Mouse (Mus musculus) embryonic facial prominence, embryonic 11.5 days (tissue): ENCODE measurements around the gene Lurap1. TPM values are rescaled to one million over a fixed set of nuclear protein-coding genes. Genes with fewer than 3 reads are reported as not detected.

Experiments
- ATAC-seq: fragments of 200-750 bp; cut with Nextera tagmentation; replicated peaks from 2 replicates; pipeline ENCODE4 v1.8.0; 2017; ENCODE audit warnings: low read depth; ENCODE audit not compliant: insufficient number of reproducible peaks, low FRiP score, low TSS enrichment
- DNase-seq: peaks from one replicate; pipeline ENCODE4 v3.0.0-alpha.2; 2015; ENCODE audit warnings: low spot score
- H3K27ac ChIP-seq: fragments of 300-500 bp; sonication (generic); replicated peaks from 2 replicates; pipeline ENCODE4 v1.5.1; 2014; ENCODE audit warnings: mild to moderate bottlenecking, low read depth, low read length, control low read depth
- H3K27me3 ChIP-seq: fragments of 300-500 bp; sonication (generic); 2 replicates; pipeline ENCODE4 v1.6.1; 2014; ENCODE audit warnings: mild to moderate bottlenecking, low read length, moderate library complexity, mixed read lengths; ENCODE audit not compliant: control insufficient read depth, insufficient read depth
- H3K36me3 ChIP-seq: fragments of 300-500 bp; sonication (generic); replicated peaks from 2 replicates; pipeline ENCODE4 v1.6.1; 2014; ENCODE audit warnings: low read depth, mild to moderate bottlenecking, low read length, moderate library complexity, mixed read lengths; ENCODE audit not compliant: control insufficient read depth, insufficient read depth
- H3K4me1 ChIP-seq: fragments of 300-500 bp; sonication (generic); 2 replicates; pipeline ENCODE4 v1.6.1; 2014; ENCODE audit warnings: low read length, mixed read lengths; ENCODE audit not compliant: control insufficient read depth, insufficient read depth
- H3K4me2 ChIP-seq: fragments of 300-500 bp; sonication (generic); 2 replicates; pipeline ENCODE4 v1.6.1; 2014; ENCODE audit warnings: low read depth, mild to moderate bottlenecking, control low read depth, low read length, moderate library complexity
- H3K4me3 ChIP-seq: fragments of 300-500 bp; sonication (generic); 2 replicates; pipeline ENCODE4 v1.5.1; 2014; ENCODE audit warnings: low read depth, low read length, control low read depth
- H3K9ac ChIP-seq: fragments of 300-500 bp; sonication (generic); replicated peaks from 2 replicates; pipeline ENCODE4 v1.6.1; 2014; ENCODE audit warnings: mild to moderate bottlenecking, control low read depth, low read length
- H3K9me3 ChIP-seq: fragments of 300-500 bp; sonication (generic); replicated peaks from 2 replicates; pipeline ENCODE4 v1.6.1; 2016; ENCODE audit warnings: mild to moderate bottlenecking, low read length, inconsistent platforms, mixed read lengths; ENCODE audit not compliant: control insufficient read depth
- WGBS: fragments of 180-500 bp; shearing (Covaris S2); extraction: QIAGEN DNeasy Blood & Tissue Kit; methylation state at CpG from one replicate; pipeline ENCODE4 v1.1.7; 2014; 5-methylcytosine and 5-hydroxymethylcytosine counted together
- polyA plus RNA-seq: library from polyadenylated mRNA; unstranded; fragments of >200 nt; fragmentation: Nextera tagmentation; extraction: Ambion mirVana; gene quantifications from 2 replicates; pipeline ENCODE4 v1.2.1, GENCODE M21; 2014

The Lurap1 gene
- polyA plus RNA-seq, 1 experiment from 2014 or later, result 2.1 TPM

- Histone ChIP-seq H3K27me3 (no peaks in the 10 kb centered on the region), H3K4me1 (no peaks in the 10 kb centered on the region), H3K4me3 (no peak overlapping the region), H3K27ac (no peak overlapping the region), H3K9ac (no peak overlapping the region), H3K4me2 (no peak overlapping the region), H3K36me3 (peaks cover 14% of the 10 kb centered on the region), H3K9me3 (no peaks in the 10 kb centered on the region)
- DNase-seq, result no peak
- no peak for ATAC-seq
- WGBS, result 87% methylated on average over 2 of the region's 2 CpGs
Observed at GRCm38 (mm10) chr4:116157882-116158281, 6.7 kb upstream of the Lurap1 start.

GRCm38 (mm10) chr4:116152702-116153101 is 1.6 kb upstream of the Lurap1 start:
- peaks cover 2% of the 10 kb centered on the region; the same call in 1 of the 2 replicates for H3K4me1 ChIP-seq
- no peak overlapping the region for H3K27ac ChIP-seq
- ATAC-seq, result no peak
- H3K36me3 ChIP-seq, result peaks cover 9% of the 10 kb centered on the region
- no peaks in the 10 kb centered on the region for H3K27me3 ChIP-seq
- no peak overlapping the region for H3K4me3 ChIP-seq
- no peaks in the 10 kb centered on the region for H3K9me3 ChIP-seq
- 93% methylated on average over 15 of the region's 15 CpGs for WGBS
- DNase-seq, result no peak
- no peak overlapping the region for H3K4me2 ChIP-seq
- no peak overlapping the region for H3K9ac ChIP-seq

GRCm38 (mm10) chr4:116150862-116151221 is 296 bp downstream of the Lurap1 start:
- peak overlapping the region; percentile 72 for H3K4me2 ChIP-seq
- WGBS, result 22% methylated on average over 4 of the region's 4 CpGs
- H3K4me3 ChIP-seq, result peak overlapping the region; percentile 68
- peak overlapping the region; percentile 97 for H3K9ac ChIP-seq
- peaks cover 2% of the 10 kb centered on the region; the same call in 1 of the 2 replicates for H3K4me1 ChIP-seq
- DNase-seq, result no peak
- no peaks in the 10 kb centered on the region for H3K9me3 ChIP-seq
- H3K36me3 ChIP-seq, result peaks cover 4% of the 10 kb centered on the region
- H3K27me3 ChIP-seq, result no peaks in the 10 kb centered on the region
- ATAC-seq, result peak; percentile 40
- H3K27ac ChIP-seq, result 0 out of 2 replicates have a peak overlapping the region, but pooled peaks have one; percentile 85

GRCm38 (mm10) chr4:116150156-116150861 is 829 bp downstream of the Lurap1 start:
- H3K4me2 ChIP-seq, result peak overlapping the region; percentile 72

GRCm38 (mm10) chr4:116149812-116150155 is 1.4 kb downstream of the Lurap1 start:
- peak overlapping the region; percentile 97 for H3K9ac ChIP-seq
- ATAC-seq (no peak), DNase-seq (no peak)
- peaks cover 4% of the 10 kb centered on the region for H3K36me3 ChIP-seq
- no peaks in the 10 kb centered on the region for H3K27me3 ChIP-seq
- WGBS, result 22% methylated on average over 6 of the region's 6 CpGs
- H3K27ac ChIP-seq, result no peak overlapping the region; the same call in 1 of the 2 replicates
- H3K4me3 ChIP-seq, result peak overlapping the region; percentile 68
- H3K9me3 ChIP-seq, result no peaks in the 10 kb centered on the region
- peak overlapping the region; percentile 72 for H3K4me2 ChIP-seq
- H3K4me1 ChIP-seq, result peaks cover 2% of the 10 kb centered on the region; the same call in 1 of the 2 replicates

More at GRCm38 (mm10) chr4:116150156-116150861, 829 bp downstream of the Lurap1 start:
- peaks cover 4% of the 10 kb centered on the region for H3K36me3 ChIP-seq
- H3K9me3 ChIP-seq, result no peaks in the 10 kb centered on the region
- under 1% methylated on average over 33 of the region's 73 CpGs for WGBS
- H3K4me3 ChIP-seq, result peak overlapping the region; percentile 68
- peak overlapping the region; percentile 85; the same call in 1 of the 2 replicates for H3K27ac ChIP-seq
- H3K27me3 ChIP-seq, result no peaks in the 10 kb centered on the region
- ATAC-seq (peak; percentile 84), DNase-seq (peak; percentile 82)
- H3K9ac ChIP-seq, result peak overlapping the region; percentile 97
- peaks cover 2% of the 10 kb centered on the region; the same call in 1 of the 2 replicates for H3K4me1 ChIP-seq

GRCm38 (mm10) chr4:116143891-116144717 is 7.0 kb downstream of the Lurap1 start:
- Histone ChIP-seq H3K4me2 (peak overlapping the region; percentile 96), H3K4me3 (peak overlapping the region; percentile 67), H3K9ac (peak overlapping the region; percentile 76), H3K36me3 (no peaks in the 10 kb centered on the region), H3K9me3 (no peaks in the 10 kb centered on the region), H3K4me1 (no peaks in the 10 kb centered on the region), H3K27ac (no peak overlapping the region), H3K27me3 (no peaks in the 10 kb centered on the region)
- under 1% methylated on average over 47 of the region's 47 CpGs for WGBS
- ATAC-seq (peak; percentile 46), DNase-seq (peak; percentile 75)

GRCm38 (mm10) chr4:116143317-116143811 is 7.8 kb downstream of the Lurap1 start:
- H3K9ac ChIP-seq, result no peak overlapping the region; the same call in 1 of the 2 replicates
- H3K4me3 ChIP-seq, result peak overlapping the region; percentile 67
- no peak overlapping the region for H3K27ac ChIP-seq
- H3K27me3 ChIP-seq, result no peaks in the 10 kb centered on the region
- no peak for ATAC-seq
- H3K36me3 ChIP-seq, result no peaks in the 10 kb centered on the region
- H3K4me1 ChIP-seq, result no peaks in the 10 kb centered on the region
- H3K9me3 ChIP-seq, result no peaks in the 10 kb centered on the region
- peak; percentile 4 for DNase-seq
- peak overlapping the region; percentile 96 for H3K4me2 ChIP-seq
- WGBS, result 9% methylated on average over 7 of the region's 7 CpGs
